Mouse (Mus musculus) spleen, adult 2 months (tissue): ENCODE data around the gene Lnx2.

Source experiments
- CTCF ChIP-seq: fragments of 200-500 bp; IDR thresholded peaks from 2 replicates; pipeline ENCODE4 v1.5.1; 2011; ENCODE audit warnings: mild to moderate bottlenecking, inconsistent platforms; ENCODE audit not compliant: insufficient read depth, insufficient read length, insufficient replicate concordance; ENCODE audit errors: extremely low read depth
- POLR2A ChIP-seq: fragments of 200-500 bp; IDR thresholded peaks from 2 replicates; pipeline ENCODE4 v1.6.1; 2011; ENCODE audit warnings: low read depth, low read length, inconsistent platforms

- TF ChIP-seq POLR2A = no peak
- TF ChIP-seq CTCF = no peak
These were observed 51.9 kb downstream of the Lnx2 start for GRCm38 (mm10) chr5:147024331-147025034.
